Mouse (Mus musculus) kidney, adult 8-10 months (tissue): Measurements from ENCODE around the gene Trim27.

Source experiments
- DNase-seq, 2 experiments: peaks; one replicate each; pipeline ENCODE4 v3.0.0; 2022

The Trim27 gene

GRCm38 (mm10) chr13:21179367-21179723 lies at the start of gene Trim27:
Trim27 (plus strand) TSS chr13:21179445.
- no peak for DNase-seq

GRCm38 (mm10) chr13:21142421-21142820 lies 36.8 kb upstream of the Trim27 start:
- peak in 1 of 2 experiments; percentile 3 for DNase-seq

- DNase-seq = no peak
Measured at GRCm38 (mm10) chr13:21145767-21146166, 33.5 kb upstream of the Trim27 start, which contains the start of gene Olfr1368. Olfr1368 (minus strand) TSS chr13:21145867.

GRCm38 (mm10) chr13:21155888-21156287 lies 23.4 kb upstream of the Trim27 start:
- no peak for DNase-seq

GRCm38 (mm10) chr13:21158071-21158470 lies 21.2 kb upstream of the Trim27 start:
- no peak for DNase-seq

GRCm38 (mm10) chr13:21158785-21159474 lies 20.3 kb upstream of the Trim27 start:
- DNase-seq = peak; percentile 80 to 94

GRCm38 (mm10) chr13:21159475-21159819 lies 19.8 kb upstream of the Trim27 start:
- DNase-seq = no peak

- DNase-seq = no peak
Measured at GRCm38 (mm10) chr13:21160041-21160511, 19.2 kb upstream of the Trim27 start.

- DNase-seq = peak; percentile 86 to 94
Measured at GRCm38 (mm10) chr13:21160657-21161590, 18.3 kb upstream of the Trim27 start.

GRCm38 (mm10) chr13:21161591-21161990 lies 17.7 kb upstream of the Trim27 start:
- DNase-seq = no peak

GRCm38 (mm10) chr13:21162591-21162990 lies 16.7 kb upstream of the Trim27 start:
- DNase-seq = no peak

- DNase-seq = peak; percentile 71 to 82
Measured at GRCm38 (mm10) chr13:21166936-21167909, 12.0 kb upstream of the Trim27 start.

GRCm38 (mm10) chr13:21167910-21168300 lies 11.3 kb upstream of the Trim27 start:
- DNase-seq = peak in 1 of 2 experiments; percentile 40

- peak in 1 of 2 experiments; percentile 41 for DNase-seq
Measured at GRCm38 (mm10) chr13:21168371-21169011, 10.8 kb upstream of the Trim27 start.

GRCm38 (mm10) chr13:21169121-21169656 lies 10.1 kb upstream of the Trim27 start:
- DNase-seq = peak in 1 of 2 experiments; percentile 15

- peak; percentile 70 to 84 for DNase-seq
Measured at GRCm38 (mm10) chr13:21169657-21170430, 9.4 kb upstream of the Trim27 start.

GRCm38 (mm10) chr13:21170431-21171155 lies 8.7 kb upstream of the Trim27 start:
- DNase-seq = no peak

- no peak for DNase-seq
Measured at GRCm38 (mm10) chr13:21171156-21171530, 8.1 kb upstream of the Trim27 start.

- DNase-seq = no peak
Measured at GRCm38 (mm10) chr13:21171600-21172150, 7.6 kb upstream of the Trim27 start.
